Mouse (Mus musculus) CD4-positive, CD25-positive, alpha-beta regulatory T cell, adult 2 months (primary cell): Measurements from ENCODE around the gene 4933402N03Rik.

Source experiments
- DNase-seq: peaks from one replicate; pipeline ENCODE4 v3.0.0-alpha.2; 2012; ENCODE audit warnings: low read depth, low spot score

4933402N03Rik gene

GRCm38 (mm10) chr7:131146214-131146613, at the start of gene 4933402N03Rik:
Gene 4933402N03Rik, minus strand, starts transcription at chr7:131146314.
- no peak for DNase-seq

DNA sequence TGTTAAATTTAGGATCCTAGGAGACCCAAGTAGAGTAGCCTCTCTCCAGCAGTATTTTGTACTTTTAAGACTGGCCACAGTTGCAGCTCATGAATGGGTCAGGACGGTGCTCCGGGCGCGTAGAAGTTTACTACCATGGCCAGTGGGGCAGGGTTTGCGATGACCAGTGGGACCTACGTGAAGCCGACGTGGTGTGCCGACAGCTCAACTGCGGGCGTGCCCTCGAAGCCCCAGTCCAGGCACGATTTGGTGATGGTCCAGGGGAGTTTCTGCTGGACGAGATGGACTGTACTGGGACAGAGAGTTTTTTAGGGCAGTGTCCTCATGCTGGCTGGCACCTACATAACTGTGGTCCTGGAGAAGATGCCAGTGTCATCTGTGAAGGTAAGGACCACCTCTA, 41.9 kb upstream of the 4933402N03Rik start:
- DNase-seq = no peak

DNA sequence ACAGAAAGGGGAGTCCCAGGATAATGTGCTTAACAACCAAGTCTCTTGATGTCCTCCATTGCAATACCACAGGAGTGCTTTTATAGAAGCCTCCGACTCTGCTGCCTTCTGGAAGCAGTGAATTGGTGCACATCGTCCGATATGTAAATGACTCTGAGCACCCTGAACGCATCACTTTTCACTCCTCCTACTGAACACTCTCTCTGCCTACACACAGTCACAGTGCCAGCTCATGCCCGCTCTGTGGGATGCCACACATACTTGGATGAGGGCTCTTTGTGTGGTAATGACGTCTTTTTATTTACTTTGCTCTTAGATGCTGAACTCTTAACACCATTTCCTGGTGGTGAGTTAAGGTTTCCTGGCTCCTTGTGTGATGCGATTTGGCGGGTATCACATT, 40.9 kb upstream of the 4933402N03Rik start:
- no peak for DNase-seq

DNA sequence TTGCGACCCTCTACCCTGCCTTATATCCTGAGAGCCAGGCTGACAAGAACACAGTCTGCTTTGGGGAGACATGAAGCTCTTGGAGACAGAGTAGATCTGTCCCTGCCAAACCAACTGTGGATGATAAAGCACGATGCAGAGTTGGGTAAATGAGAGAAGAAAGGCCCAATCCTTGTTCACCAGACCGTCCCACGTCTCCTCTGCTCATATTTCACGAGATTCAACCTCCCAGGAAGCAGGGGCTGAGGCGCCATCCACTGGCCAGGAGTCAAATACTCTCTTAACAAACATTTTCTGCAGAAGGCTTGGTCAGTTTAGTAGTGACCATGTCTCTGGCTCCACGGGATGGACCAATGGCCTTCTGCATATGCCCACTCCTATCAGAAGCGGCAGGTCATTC, 38.2 kb upstream of the 4933402N03Rik start:
- DNase-seq = no peak

GRCm38 (mm10) chr7:131182685-131183084, 36.6 kb upstream of the 4933402N03Rik start:
- DNase-seq = peak; percentile 35

GRCm38 (mm10) chr7:131174121-131174520, 28.0 kb upstream of the 4933402N03Rik start, which contains the start of gene 5430419D17Rik:
Gene 5430419D17Rik, plus strand, starts transcription at chr7:131174402.
- no peak for DNase-seq

GRCm38 (mm10) chr7:131169099-131169498, 23.0 kb upstream of the 4933402N03Rik start:
- no peak for DNase-seq

- DNase-seq = no peak
These were observed 21.7 kb upstream of the 4933402N03Rik start for GRCm38 (mm10) chr7:131167771-131168170.

DNA sequence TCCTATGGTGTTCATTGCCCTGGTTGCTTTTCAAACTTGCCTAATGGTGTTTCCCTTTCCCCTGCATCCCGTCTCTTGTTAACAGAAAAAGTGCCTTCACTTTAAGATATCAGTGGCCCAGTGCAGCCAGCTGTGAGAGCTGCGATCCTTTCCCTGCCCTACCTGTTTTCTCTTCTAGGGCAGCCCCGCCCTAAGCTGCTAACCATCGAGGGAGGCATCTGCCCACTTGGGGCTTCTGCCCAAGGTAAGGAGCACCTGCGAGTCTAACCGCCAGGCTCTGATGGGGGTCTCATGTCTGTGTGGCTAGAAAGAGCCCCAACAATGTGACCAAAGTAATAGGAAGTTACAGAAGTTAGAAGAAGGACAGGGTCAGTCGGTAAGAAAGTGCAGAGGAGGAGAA, 16.1 kb upstream of the 4933402N03Rik start:
- no peak for DNase-seq

DNA sequence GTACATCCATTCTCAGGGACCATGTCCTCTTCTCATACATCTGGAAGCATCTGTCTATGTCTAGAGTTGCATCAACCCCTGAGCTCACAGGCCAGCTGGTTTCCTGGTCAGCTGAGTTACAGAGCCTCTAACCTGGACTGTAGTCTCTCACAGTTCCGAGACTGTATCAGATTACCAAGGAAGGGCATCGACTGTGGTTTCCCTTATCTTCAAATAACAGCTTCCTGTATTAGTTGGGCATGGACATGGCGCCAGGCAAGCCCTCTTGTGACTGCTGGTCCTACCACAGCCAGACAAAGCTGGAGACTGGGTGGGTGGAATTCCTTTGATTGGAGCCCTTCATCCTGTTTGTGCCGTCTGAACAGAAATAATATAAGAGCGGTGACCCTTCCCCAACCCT, 6.9 kb upstream of the 4933402N03Rik start:
- no peak for DNase-seq

DNA sequence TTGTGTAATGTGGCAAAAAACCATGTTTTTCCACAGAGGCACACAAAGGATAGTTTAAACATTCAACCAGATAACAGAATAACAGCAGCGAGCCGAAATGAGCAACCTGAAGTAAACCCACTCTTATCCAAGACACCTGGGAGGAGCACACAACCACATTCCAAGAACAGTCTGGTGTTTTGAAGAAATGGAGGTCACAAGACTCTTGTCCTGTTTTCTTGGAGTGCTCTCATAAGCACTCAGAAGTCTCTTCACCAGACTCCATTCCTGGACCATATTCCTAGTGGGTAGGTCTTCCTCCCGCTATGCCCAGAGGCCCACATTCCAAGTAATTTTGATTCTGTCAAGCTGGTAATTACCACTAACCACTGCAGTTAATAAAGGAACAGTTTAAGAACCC, 4.1 kb upstream of the 4933402N03Rik start:
- no peak for DNase-seq

- DNase-seq = no peak
These were observed 12.9 kb downstream of the 4933402N03Rik start for GRCm38 (mm10) chr7:131133181-131133580.

DNA sequence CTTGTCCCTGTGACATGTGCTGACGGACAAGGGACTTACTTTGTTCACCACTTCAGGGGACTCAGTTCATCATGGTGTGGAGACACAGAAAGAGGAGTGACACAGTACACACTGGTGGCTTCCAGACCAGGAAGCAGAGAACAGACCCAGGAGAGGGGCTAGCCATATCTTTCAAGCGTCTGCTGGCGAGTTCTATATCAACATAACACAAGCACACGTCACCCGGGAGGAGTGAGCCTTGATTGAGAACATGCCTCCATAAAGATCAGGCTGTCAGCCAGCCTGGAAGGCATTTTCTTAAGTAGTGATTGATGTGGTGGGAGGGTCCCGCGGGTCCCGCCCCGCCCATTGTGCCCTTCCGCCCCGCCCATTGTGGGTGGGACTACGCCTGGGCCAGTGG, 16.1 kb downstream of the 4933402N03Rik start:
- no peak for DNase-seq

- DNase-seq = no peak
These were observed 23.8 kb downstream of the 4933402N03Rik start for GRCm38 (mm10) chr7:131122210-131122807.

DNA sequence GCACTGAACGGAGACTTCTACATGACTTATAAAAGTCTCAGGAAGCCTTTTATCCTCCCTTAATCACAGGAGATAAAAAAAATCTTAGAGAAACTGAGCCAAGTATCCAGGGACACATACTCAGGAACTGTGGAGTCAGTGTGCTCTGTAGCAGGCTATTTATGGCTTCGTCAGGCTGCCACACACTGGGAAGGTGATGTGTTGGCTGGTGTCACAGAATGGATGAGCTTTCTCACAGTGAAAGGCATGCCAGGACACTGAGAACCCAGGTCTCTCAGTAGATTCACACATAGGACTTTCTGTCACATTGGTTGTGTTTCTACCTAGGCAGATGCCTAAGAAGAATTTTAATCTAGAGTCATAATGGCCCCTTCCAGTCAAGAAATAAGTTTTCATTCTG, 31.7 kb downstream of the 4933402N03Rik start:
- no peak for DNase-seq

DNA sequence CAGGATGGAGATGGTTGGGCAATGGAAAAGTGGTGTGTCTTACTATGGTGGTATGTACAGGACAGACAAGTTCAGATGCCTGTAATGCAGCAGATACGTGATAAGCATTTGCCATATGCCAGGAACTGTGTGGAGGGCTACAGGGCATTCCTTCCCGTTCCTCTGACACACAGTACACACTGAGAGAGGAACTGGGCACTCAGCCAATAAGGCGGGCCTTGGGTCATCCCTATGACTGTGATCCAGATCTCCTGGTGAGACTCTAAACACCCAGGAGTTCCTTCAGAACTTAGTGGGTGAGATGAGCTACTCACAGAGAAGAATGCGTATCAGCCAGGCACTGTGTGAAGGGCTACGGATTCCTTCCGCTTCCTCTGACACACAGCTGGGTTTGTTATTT, 32.4 kb downstream of the 4933402N03Rik start:
- DNase-seq = no peak

- DNase-seq = peak; percentile 50
These were observed 33.6 kb downstream of the 4933402N03Rik start for GRCm38 (mm10) chr7:131112486-131112885.
